Mouse (Mus musculus): ENCODE measurements at regions not wholly inside any gene's neighbourhood (a gene's known extent, or its start where the extent isn't known, plus 50 kb on each side); places are given as distances from the start of the nearest gene placed in this dataset.

DNA sequence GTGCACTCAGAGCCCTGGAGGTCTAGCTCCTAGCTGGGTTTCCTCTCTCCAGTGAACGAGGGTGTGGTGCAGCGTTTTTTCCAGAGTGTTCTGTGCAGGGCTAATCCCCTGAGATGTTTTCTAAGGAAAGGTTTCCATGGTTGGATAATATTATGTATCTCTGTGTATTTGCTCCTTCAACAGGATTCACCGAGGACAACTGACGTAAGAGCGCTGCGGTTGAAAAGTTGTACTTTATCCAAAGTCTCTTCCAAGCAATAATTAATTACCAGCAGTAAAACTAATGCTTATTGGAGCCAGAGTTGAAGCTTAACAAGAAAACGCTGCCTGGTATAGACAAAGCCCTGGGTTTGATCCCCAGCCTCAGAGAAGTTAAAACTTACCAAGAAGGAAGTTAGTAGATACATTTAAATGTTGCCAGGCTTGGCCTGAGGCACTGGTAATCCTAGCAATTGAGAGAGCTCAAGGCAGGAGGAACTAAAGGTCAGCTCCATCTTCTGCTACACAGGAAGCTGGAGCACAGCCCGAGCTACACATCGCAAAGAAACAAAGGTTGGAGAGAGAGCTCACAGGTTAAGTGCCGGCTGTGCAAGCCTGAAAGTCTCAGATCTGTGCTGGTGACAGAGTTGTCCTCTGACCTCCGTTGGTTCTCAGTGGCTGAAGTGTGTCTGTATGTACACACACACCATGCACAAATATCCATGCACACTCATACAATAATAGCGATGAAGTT is 51.2 kb upstream of the Rap1b start:
- ATAC-seq (ENCODE audit: low FRiP score, low TSS enrichment), result no peak
- Histone ChIP-seq H3K27ac (replicated peaks; ENCODE audit: low read depth, low read length) (no peak overlapping the region), H3K4me1 (ENCODE audit: control insufficient read depth, insufficient read depth, low read length) (no peaks in the 10 kb centered on the region), H3K9me3 (ENCODE audit: control insufficient read depth, low read length) (no peaks in the 10 kb centered on the region), H3K36me3 (ENCODE audit: control insufficient read depth, insufficient read depth, low read length) (no peaks in the 10 kb centered on the region), H3K9ac (replicated peaks; ENCODE audit: low read length) (no peak overlapping the region), H3K4me2 (ENCODE audit: low read length) (no peak overlapping the region), H3K27me3 (ENCODE audit: control insufficient read depth, insufficient read depth, low read length) (no peaks in the 10 kb centered on the region), H3K4me3 (replicated peaks; ENCODE audit: low read depth, low read length) (no peak overlapping the region)
- WGBS, result 82% methylated on average over 12 of the region's 12 CpGs
- DNase-seq, result no peak

DNA sequence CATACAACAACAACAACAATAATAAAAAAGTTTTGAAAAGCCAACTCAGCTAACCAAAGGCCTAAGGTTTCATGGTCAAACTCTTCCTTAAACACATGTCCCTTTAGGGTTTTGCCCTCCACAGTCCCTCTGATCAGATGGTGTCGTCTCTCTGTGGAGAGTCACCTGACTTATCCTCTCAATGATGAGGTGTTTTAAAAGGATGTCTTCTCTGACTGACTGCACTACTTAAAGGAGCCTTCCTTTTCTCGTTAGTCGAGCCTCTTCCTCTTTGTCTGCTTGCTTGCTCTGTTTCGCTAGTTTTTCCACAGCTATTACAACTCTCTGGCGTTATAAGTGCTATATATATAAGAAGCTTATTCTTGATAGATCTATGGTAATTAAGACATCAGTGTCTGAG is 51.9 kb upstream of the Rap1b start:
- no peak overlapping the region for H3K4me2 ChIP-seq (ENCODE audit: low read length)
- H3K36me3 ChIP-seq (ENCODE audit: control insufficient read depth, insufficient read depth, low read length), result no peaks in the 10 kb centered on the region
- 79% methylated on average over 5 of the region's 5 CpGs for WGBS
- no peak overlapping the region for H3K4me3 ChIP-seq (replicated peaks; ENCODE audit: low read depth, low read length)
- H3K4me1 ChIP-seq (ENCODE audit: control insufficient read depth, insufficient read depth, low read length), result no peaks in the 10 kb centered on the region
- no peak for DNase-seq
- H3K27me3 ChIP-seq (ENCODE audit: control insufficient read depth, insufficient read depth, low read length), result no peaks in the 10 kb centered on the region
- H3K27ac ChIP-seq (replicated peaks; ENCODE audit: low read depth, low read length), result no peak overlapping the region
- no peak overlapping the region for H3K9ac ChIP-seq (replicated peaks; ENCODE audit: low read length)
- H3K9me3 ChIP-seq (ENCODE audit: control insufficient read depth, low read length), result no peaks in the 10 kb centered on the region
- no peak for ATAC-seq (ENCODE audit: low FRiP score, low TSS enrichment)

DNA sequence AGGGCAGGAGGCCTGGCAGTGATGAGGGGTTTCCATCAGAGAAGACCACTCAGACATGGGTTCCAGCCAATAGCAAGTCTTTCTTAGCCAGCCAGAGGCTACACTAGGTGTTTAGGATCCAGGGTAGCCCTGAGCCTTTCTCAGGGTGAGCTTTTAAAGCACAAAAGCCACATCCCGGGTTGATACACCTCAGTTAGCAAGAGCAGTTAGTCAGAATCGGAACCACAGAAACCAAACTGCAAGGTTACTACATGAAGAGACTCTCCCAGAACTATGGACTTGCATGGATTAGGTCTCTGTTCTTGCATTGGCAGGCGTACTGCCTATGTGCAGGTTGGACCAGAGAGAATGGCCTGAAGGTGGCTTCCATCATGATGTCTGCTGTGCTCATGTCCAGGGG is 52.6 kb upstream of the Rap1b start:
- H3K27ac ChIP-seq (replicated peaks; ENCODE audit: low read depth, low read length), result no peak overlapping the region
- no peak overlapping the region for H3K4me2 ChIP-seq (ENCODE audit: low read length)
- H3K36me3 ChIP-seq (ENCODE audit: control insufficient read depth, insufficient read depth, low read length), result no peaks in the 10 kb centered on the region
- H3K27me3 ChIP-seq (ENCODE audit: control insufficient read depth, insufficient read depth, low read length), result no peaks in the 10 kb centered on the region
- H3K9ac ChIP-seq (replicated peaks; ENCODE audit: low read length), result no peak overlapping the region
- WGBS, result 91% methylated on average over 3 of the region's 3 CpGs
- H3K9me3 ChIP-seq (ENCODE audit: control insufficient read depth, low read length), result no peaks in the 10 kb centered on the region
- no peak for DNase-seq
- no peak overlapping the region for H3K4me3 ChIP-seq (replicated peaks; ENCODE audit: low read depth, low read length)
- no peaks in the 10 kb centered on the region for H3K4me1 ChIP-seq (ENCODE audit: control insufficient read depth, insufficient read depth, low read length)
- no peak for ATAC-seq (ENCODE audit: low FRiP score, low TSS enrichment)

GRCm38 (mm10) chr10:117899410-117899935 is 53.6 kb upstream of the Rap1b start:
- Histone ChIP-seq H3K27ac (replicated peaks; ENCODE audit: low read depth, low read length) (no peak overlapping the region), H3K9me3 (ENCODE audit: control insufficient read depth, low read length) (no peaks in the 10 kb centered on the region), H3K27me3 (ENCODE audit: control insufficient read depth, insufficient read depth, low read length) (no peaks in the 10 kb centered on the region), H3K4me1 (ENCODE audit: control insufficient read depth, insufficient read depth, low read length) (no peaks in the 10 kb centered on the region), H3K9ac (replicated peaks; ENCODE audit: low read length) (no peak overlapping the region), H3K4me2 (ENCODE audit: low read length) (no peak overlapping the region), H3K36me3 (ENCODE audit: control insufficient read depth, insufficient read depth, low read length) (no peaks in the 10 kb centered on the region), H3K4me3 (replicated peaks; ENCODE audit: low read depth, low read length) (no peak overlapping the region)
- ATAC-seq (ENCODE audit: low FRiP score, low TSS enrichment), result no peak
- WGBS, result 80% methylated on average over 13 of the region's 13 CpGs
- DNase-seq, result no peak

DNA sequence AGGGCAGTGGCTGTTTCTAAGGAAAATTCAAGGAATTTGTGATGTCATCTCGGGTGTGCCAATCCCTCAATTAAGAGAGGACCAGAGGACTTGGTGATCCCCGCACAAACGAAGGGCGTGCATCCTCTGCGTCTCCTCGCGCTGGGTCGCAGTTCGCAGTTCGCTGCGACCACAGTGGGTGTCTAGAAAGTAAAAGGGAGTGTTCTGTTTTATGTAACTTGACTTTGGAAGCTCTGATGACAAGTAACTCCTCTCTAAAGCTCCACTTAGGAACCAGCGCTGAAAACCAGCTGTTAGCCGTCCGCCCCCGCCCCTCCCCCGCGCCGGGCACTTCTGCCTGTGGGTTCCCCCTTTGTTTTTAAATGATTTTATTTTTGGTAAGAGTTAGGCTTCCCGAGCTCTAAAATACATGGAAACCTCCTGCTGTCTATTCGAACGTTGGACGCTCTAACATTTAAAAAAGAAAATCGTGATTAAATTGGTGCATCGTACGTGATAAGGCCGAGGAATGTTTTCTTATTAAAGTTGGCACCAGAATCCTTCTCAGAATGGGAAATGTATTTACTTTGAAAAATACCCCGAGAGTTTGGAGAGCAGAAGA is 59.9 kb upstream of the Rap1b start:
- Histone ChIP-seq H3K4me2 (ENCODE audit: low read length) (peak overlapping the region; percentile 63), H3K36me3 (ENCODE audit: control insufficient read depth, insufficient read depth, low read length) (no peaks in the 10 kb centered on the region), H3K4me3 (replicated peaks; ENCODE audit: low read depth, low read length) (peak overlapping the region; percentile 32), H3K27me3 (ENCODE audit: control insufficient read depth, insufficient read depth, low read length) (no peaks in the 10 kb centered on the region), H3K4me1 (ENCODE audit: control insufficient read depth, insufficient read depth, low read length) (0 out of 2 replicates have a peak, but pooled peaks cover 11% of the 10 kb centered on the region), H3K9me3 (ENCODE audit: control insufficient read depth, low read length) (no peaks in the 10 kb centered on the region), H3K9ac (replicated peaks; ENCODE audit: low read length) (peak overlapping the region; percentile 46), H3K27ac (replicated peaks; ENCODE audit: low read depth, low read length) (no peak overlapping the region)
- ATAC-seq (ENCODE audit: low FRiP score, low TSS enrichment) (no peak), DNase-seq (peak; percentile 42)
- WGBS, result 17% methylated on average over 27 of the region's 27 CpGs

GRCm38 (mm10) chr10:117906267-117906811 is 60.5 kb upstream of the Rap1b start:
- no peak overlapping the region for H3K27ac ChIP-seq (replicated peaks; ENCODE audit: low read depth, low read length)
- peak overlapping the region; percentile 46; the same call in 1 of the 2 replicates for H3K9ac ChIP-seq (replicated peaks; ENCODE audit: low read length)
- whole genome bisulfite sequencing, result 39% methylated on average over 11 of the region's 11 CpGs

GRCm38 (mm10) chr10:117908079-117908675 is 62.3 kb upstream of the Rap1b start:
- ATAC-seq (ENCODE audit: low FRiP score, low TSS enrichment), result no peak
- Histone ChIP-seq H3K27me3 (ENCODE audit: control insufficient read depth, insufficient read depth, low read length) (no peaks in the 10 kb centered on the region), H3K4me1 (ENCODE audit: control insufficient read depth, insufficient read depth, low read length) (0 out of 2 replicates have a peak, but pooled peaks cover 11% of the 10 kb centered on the region), H3K4me3 (replicated peaks; ENCODE audit: low read depth, low read length) (no peak overlapping the region), H3K9ac (replicated peaks; ENCODE audit: low read length) (no peak overlapping the region), H3K4me2 (ENCODE audit: low read length) (peak overlapping the region; percentile 6; the same call in 1 of the 2 replicates), H3K27ac (replicated peaks; ENCODE audit: low read depth, low read length) (no peak overlapping the region), H3K9me3 (ENCODE audit: control insufficient read depth, low read length) (no peaks in the 10 kb centered on the region), H3K36me3 (ENCODE audit: control insufficient read depth, insufficient read depth, low read length) (no peaks in the 10 kb centered on the region)
- 26% methylated on average over 16 of the region's 16 CpGs for WGBS
- peak; percentile 62 for DNase-seq

More at GRCm38 (mm10) chr10:117906267-117906811, 60.5 kb upstream of the Rap1b start:
- peak; percentile 75 for ATAC-seq (ENCODE audit: low FRiP score, low TSS enrichment)
- Histone ChIP-seq H3K4me2 (ENCODE audit: low read length) (peak overlapping the region; percentile 63), H3K36me3 (ENCODE audit: control insufficient read depth, insufficient read depth, low read length) (no peaks in the 10 kb centered on the region), H3K4me1 (ENCODE audit: control insufficient read depth, insufficient read depth, low read length) (0 out of 2 replicates have a peak, but pooled peaks cover 11% of the 10 kb centered on the region), H3K27me3 (ENCODE audit: control insufficient read depth, insufficient read depth, low read length) (no peaks in the 10 kb centered on the region), H3K9me3 (ENCODE audit: control insufficient read depth, low read length) (no peaks in the 10 kb centered on the region), H3K4me3 (replicated peaks; ENCODE audit: low read depth, low read length) (peak overlapping the region; percentile 32)
- DNase-seq, result peak; percentile 62

- H3K27me3 ChIP-seq (ENCODE audit: control insufficient read depth, insufficient read depth, low read length), result no peaks in the 10 kb centered on the region
- 0 out of 2 replicates have a peak, but pooled peaks cover 11% of the 10 kb centered on the region for H3K4me1 ChIP-seq (ENCODE audit: control insufficient read depth, insufficient read depth, low read length)
- no peak overlapping the region for H3K27ac ChIP-seq (replicated peaks; ENCODE audit: low read depth, low read length)
- H3K4me3 ChIP-seq (replicated peaks; ENCODE audit: low read depth, low read length), result no peak overlapping the region
- no peak overlapping the region for H3K9ac ChIP-seq (replicated peaks; ENCODE audit: low read length)
- ATAC-seq (ENCODE audit: low FRiP score, low TSS enrichment) (no peak), DNase-seq (no peak)
- H3K36me3 ChIP-seq (ENCODE audit: control insufficient read depth, insufficient read depth, low read length), result no peaks in the 10 kb centered on the region
- no peaks in the 10 kb centered on the region for H3K9me3 ChIP-seq (ENCODE audit: control insufficient read depth, low read length)
- 85% methylated on average over 4 of the region's 4 CpGs for WGBS
- no peak overlapping the region for H3K4me2 ChIP-seq (ENCODE audit: low read length)
Measured at GRCm38 (mm10) chr10:117909155-117909554, 63.3 kb upstream of the Rap1b start.

All from midbrain, embryonic 14.5 days (tissue).